Mouse (Mus musculus) forebrain, embryonic 15.5 days (tissue): ENCODE measurements around the gene Frmpd2. TPM values are rescaled to one million over a fixed set of nuclear protein-coding genes. Genes with fewer than 3 reads are reported as not detected.

ENCODE experiments used
- ATAC-seq: fragments of 200-750 bp; cut with Nextera tagmentation; replicated peaks from 2 replicates; pipeline ENCODE4 v1.8.0; 2017; ENCODE audit warnings: mild to moderate bottlenecking, moderate TSS enrichment, moderate library complexity
- H3K27ac ChIP-seq: fragments of 300-500 bp; sonication (generic); replicated peaks from 2 replicates; pipeline ENCODE4 v1.5.1; 2015; ENCODE audit warnings: mild to moderate bottlenecking, inconsistent platforms
- H3K27me3 ChIP-seq: fragments of 300-500 bp; sonication (generic); 2 replicates; pipeline ENCODE4 v1.6.1; 2015; ENCODE audit warnings: inconsistent platforms
- H3K36me3 ChIP-seq: fragments of 300-500 bp; sonication (generic); 2 replicates; pipeline ENCODE4 v1.6.1; 2015; ENCODE audit warnings: mild to moderate bottlenecking, inconsistent platforms
- H3K4me1 ChIP-seq: fragments of 300-500 bp; sonication (generic); 2 replicates; pipeline ENCODE4 v1.6.1; 2015; ENCODE audit warnings: inconsistent platforms
- H3K4me2 ChIP-seq: fragments of 300-500 bp; sonication (generic); replicated peaks from 2 replicates; pipeline ENCODE4 v1.6.1; 2015; ENCODE audit warnings: mild to moderate bottlenecking, inconsistent platforms
- H3K4me3 ChIP-seq: fragments of 300-500 bp; sonication (generic); 2 replicates; pipeline ENCODE4 v1.5.1; 2015; ENCODE audit warnings: mild to moderate bottlenecking, inconsistent platforms
- H3K9ac ChIP-seq: fragments of 300-500 bp; sonication (generic); replicated peaks from 2 replicates; pipeline ENCODE4 v1.6.1; 2015; ENCODE audit warnings: mild to moderate bottlenecking, inconsistent platforms
- H3K9me3 ChIP-seq: fragments of 300-500 bp; sonication (generic); 2 replicates; pipeline ENCODE4 v1.6.1; 2016; ENCODE audit warnings: inconsistent platforms
- WGBS: fragments of 180-500 bp; shearing (Covaris S2); methylation state at CpG from one replicate; pipeline ENCODE4 v1.1.7; 2015; ENCODE audit warnings: mixed read lengths; 5-methylcytosine and 5-hydroxymethylcytosine counted together
- polyA plus RNA-seq: library from polyadenylated mRNA; unstranded; fragments of >200 nt; fragmentation: Nextera tagmentation; extraction: Ambion mirVana; gene quantifications from 2 replicates; pipeline ENCODE4 v1.2.1, GENCODE M21; 2015

Gene Frmpd2
- polyA plus RNA-seq, 1 experiment from 2014 or later: 0.03 TPM

- Histone ChIP-seq H3K27me3 (no peaks in the 10 kb centered on the region), H3K27ac (peak overlapping the region; percentile 55), H3K36me3 (no peaks in the 10 kb centered on the region), H3K4me2 (no peak overlapping the region), H3K4me3 (no peak overlapping the region), H3K4me1 (peaks cover 14% of the 10 kb centered on the region), H3K9ac (no peak overlapping the region), H3K9me3 (no peaks in the 10 kb centered on the region)
- peak; percentile 77 for ATAC-seq
- 51% methylated on average over 6 of the region's 6 CpGs for WGBS
These were observed 78.4 kb downstream of the Frmpd2 start for GRCm38 (mm10) chr14:33549856-33550255.

- H3K4me1 ChIP-seq: peaks cover 9% of the 10 kb centered on the region; the same call in 1 of the 2 replicates
- ATAC-seq: no peak
- no peak overlapping the region for H3K4me2 ChIP-seq
- no peaks in the 10 kb centered on the region for H3K27me3 ChIP-seq
- no peak overlapping the region for H3K4me3 ChIP-seq
- H3K9ac ChIP-seq: no peak overlapping the region
- no peaks in the 10 kb centered on the region for H3K9me3 ChIP-seq
- 21% methylated on average over 6 of the region's 6 CpGs for WGBS
- H3K36me3 ChIP-seq: no peaks in the 10 kb centered on the region
- H3K27ac ChIP-seq: no peak overlapping the region
These were observed 99.2 kb downstream of the Frmpd2 start for GRCm38 (mm10) chr14:33570737-33571136.

- no peaks in the 10 kb centered on the region for H3K36me3 ChIP-seq
- WGBS: 73% methylated on average over 3 of the region's 3 CpGs
- H3K9ac ChIP-seq: no peak overlapping the region
- no peak for ATAC-seq
- H3K4me2 ChIP-seq: no peak overlapping the region
- H3K27me3 ChIP-seq: no peaks in the 10 kb centered on the region
- no peaks in the 10 kb centered on the region for H3K9me3 ChIP-seq
- H3K4me1 ChIP-seq: peaks cover 9% of the 10 kb centered on the region; the same call in 1 of the 2 replicates
- no peak overlapping the region for H3K4me3 ChIP-seq
- no peak overlapping the region for H3K27ac ChIP-seq
These were observed 102.1 kb downstream of the Frmpd2 start for GRCm38 (mm10) chr14:33573643-33574042.

GRCm38 (mm10) chr14:33579771-33580484 lies 108.4 kb downstream of the Frmpd2 start:
- Histone ChIP-seq H3K27me3 (no peaks in the 10 kb centered on the region), H3K9ac (no peak overlapping the region), H3K36me3 (no peaks in the 10 kb centered on the region), H3K4me3 (no peak overlapping the region), H3K9me3 (no peaks in the 10 kb centered on the region), H3K27ac (no peak overlapping the region), H3K4me1 (no peaks in the 10 kb centered on the region), H3K4me2 (no peak overlapping the region)
- WGBS: 65% methylated on average over 7 of the region's 7 CpGs
- no peak for ATAC-seq

GRCm38 (mm10) chr14:33588951-33589350 lies 117.5 kb downstream of the Frmpd2 start, which contains the start of gene Ptpn20:
TSS of gene Ptpn20 (plus strand) at chr14:33589207.
- Histone ChIP-seq H3K4me3 (no peak within 1 kb of the TSS), H3K27ac (no peak within 1 kb of the TSS), H3K4me2 (no peak within 1 kb of the TSS), H3K9ac (no peak within 1 kb of the TSS), H3K9me3 (no peaks in the 10 kb centered on the region), H3K36me3 (no peaks in the 10 kb centered on the region), H3K4me1 (no peaks in the 10 kb centered on the region), H3K27me3 (no peaks in the 10 kb centered on the region)
- ATAC-seq: no peak
- WGBS: 75% methylated on average over 14 of the region's 14 CpGs

GRCm38 (mm10) chr14:33598376-33599130 lies 127.1 kb downstream of the Frmpd2 start:
- H3K4me3 ChIP-seq: no peak overlapping the region

GRCm38 (mm10) chr14:33607431-33607830 lies 135.9 kb downstream of the Frmpd2 start:
- Histone ChIP-seq H3K4me3 (no peak overlapping the region), H3K36me3 (no peaks in the 10 kb centered on the region), H3K9ac (no peak overlapping the region), H3K27me3 (no peaks in the 10 kb centered on the region), H3K27ac (no peak overlapping the region), H3K4me1 (no peaks in the 10 kb centered on the region), H3K4me2 (no peak overlapping the region), H3K9me3 (no peaks in the 10 kb centered on the region)
- 87% methylated on average over 10 of the region's 10 CpGs for WGBS
- ATAC-seq: no peak

More at GRCm38 (mm10) chr14:33598376-33599130, 127.1 kb downstream of the Frmpd2 start:
- H3K4me2 ChIP-seq: no peak overlapping the region
- WGBS: 87% methylated on average over 9 of the region's 9 CpGs
- no peaks in the 10 kb centered on the region for H3K4me1 ChIP-seq
- no peaks in the 10 kb centered on the region for H3K27me3 ChIP-seq
- H3K9ac ChIP-seq: no peak overlapping the region
- no peaks in the 10 kb centered on the region for H3K9me3 ChIP-seq
- no peaks in the 10 kb centered on the region for H3K36me3 ChIP-seq
- no peak for ATAC-seq
- H3K27ac ChIP-seq: no peak overlapping the region

Other genes with a start within 250 kb of the Frmpd2 start
- 37.6 and 41.6 TPM in 2 replicates for gene Mapk8, start 24.5 kb upstream of the Frmpd2 start, polyA plus RNA-seq
- gene Ptpn20, start 117.5 kb downstream of the Frmpd2 start, polyA plus RNA-seq: 0.05 TPM in 1 of 2 replicates, not detected in the other